Mouse (Mus musculus) E14TG2a.4 (cell line): ENCODE results near the gene Ankrd61.

Experiments
- H3K27me3 ChIP-seq: 2 replicates; pipeline ENCODE4 v1.6.1; 2014; ENCODE audit warnings: low read length, control low read depth; ENCODE audit not compliant: insufficient read depth
- H3K36me3 ChIP-seq: 2 replicates; pipeline ENCODE4 v1.6.1; 2014; ENCODE audit warnings: low read length, control low read depth; ENCODE audit not compliant: insufficient read depth
- H3K4me1 ChIP-seq: replicated peaks from 2 replicates; pipeline ENCODE4 v1.6.1; 2014; ENCODE audit warnings: low read depth, low read length, control low read depth
- H3K4me3 ChIP-seq: replicated peaks from 2 replicates; pipeline ENCODE4 v1.5.1; 2014; ENCODE audit warnings: mild to moderate bottlenecking, low read length
- H3K9me3 ChIP-seq: 2 replicates; pipeline ENCODE4 v1.6.1; 2014; ENCODE audit warnings: low read length, control low read depth
- CTCF ChIP-seq: conservative IDR thresholded peaks from 2 replicates; pipeline ENCODE4 v1.5.1; 2014; ENCODE audit warnings: low read length
- NANOG ChIP-seq: IDR thresholded peaks from 2 replicates; pipeline ENCODE4 v1.6.1; 2014; ENCODE audit warnings: borderline replicate concordance, low read length, mixed read lengths
- POU5F1 ChIP-seq: IDR thresholded peaks from 2 replicates; pipeline ENCODE4 v1.6.1; 2014; ENCODE audit warnings: low read length, borderline replicate concordance

Gene Ankrd61

DNA sequence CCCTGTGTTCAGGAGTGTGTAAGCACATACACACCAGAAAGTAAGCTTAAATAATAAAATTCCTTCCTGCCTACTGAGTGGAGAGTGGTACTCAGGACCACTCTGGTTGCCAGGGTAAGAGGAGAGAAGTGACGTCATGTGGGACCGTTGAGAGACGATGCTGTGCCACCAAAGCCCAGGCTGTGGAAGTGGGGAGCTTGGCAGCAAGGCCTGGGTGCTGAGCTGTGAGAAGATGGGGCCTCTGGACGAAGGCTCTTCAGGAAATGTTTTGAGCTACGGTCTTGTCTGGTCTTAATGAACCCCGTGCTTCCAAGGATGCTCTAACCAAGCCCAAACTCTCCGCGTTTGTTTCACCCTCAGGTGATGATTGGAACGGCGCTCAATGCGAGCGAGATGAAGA is 33.2 kb upstream of the Ankrd61 start:
- peaks cover 66% of the 10 kb centered on the region for H3K36me3 ChIP-seq
- H3K4me3 ChIP-seq, result no peak overlapping the region
- TF ChIP-seq CTCF (no peak), POU5F1 (no peak), NANOG (no peak)
- no peaks in the 10 kb centered on the region for H3K27me3 ChIP-seq
- H3K4me1 ChIP-seq, result peaks cover 21% of the 10 kb centered on the region
- no peaks in the 10 kb centered on the region for H3K9me3 ChIP-seq

DNA sequence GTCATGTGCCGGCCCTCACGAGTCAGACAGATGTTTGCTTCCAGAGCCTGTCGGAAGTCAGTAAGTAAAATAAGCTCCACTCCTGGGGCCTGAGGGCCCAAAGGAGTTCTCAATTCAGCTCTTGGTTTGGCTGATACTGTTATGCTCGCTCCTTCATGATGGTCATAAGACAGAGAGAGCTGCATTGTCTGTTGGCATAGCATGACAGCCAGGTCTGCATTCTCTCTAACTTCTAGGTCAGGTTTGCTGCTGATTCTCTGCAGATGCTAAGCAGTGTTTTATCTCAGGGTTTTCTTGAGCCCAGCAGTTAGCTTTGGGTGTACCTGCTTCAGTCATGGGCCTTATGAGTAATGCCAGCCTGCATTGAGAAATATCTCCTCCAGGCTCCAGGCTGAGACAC is 31.8 kb upstream of the Ankrd61 start:
- Histone ChIP-seq H3K4me1 (peaks cover 21% of the 10 kb centered on the region), H3K36me3 (peaks cover 80% of the 10 kb centered on the region), H3K4me3 (no peak overlapping the region), H3K27me3 (no peaks in the 10 kb centered on the region), H3K9me3 (no peaks in the 10 kb centered on the region)
- no peak for TF ChIP-seq POU5F1
- TF ChIP-seq NANOG, result no peak
- no peak for TF ChIP-seq CTCF

DNA sequence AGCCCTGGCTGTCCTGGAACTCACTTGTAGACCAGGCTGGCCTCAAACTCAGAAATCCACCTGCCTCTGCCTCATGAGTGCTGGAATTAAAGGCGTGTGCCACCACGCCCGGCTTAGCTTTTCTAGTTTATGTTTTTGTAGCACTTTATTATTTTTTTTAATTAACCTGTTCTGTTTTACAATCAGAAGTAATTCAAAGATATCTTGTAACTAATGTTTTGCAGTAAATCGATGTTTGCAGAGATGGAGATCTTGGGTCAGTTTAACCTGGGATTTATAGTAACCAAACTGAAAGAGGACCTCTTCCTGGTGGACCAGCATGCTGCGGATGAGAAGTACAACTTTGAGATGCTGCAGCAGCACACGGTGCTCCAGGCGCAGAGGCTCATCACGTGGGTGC is 30.4 kb upstream of the Ankrd61 start, which contains the start of gene Gm42421:
Gene Gm42421 (plus strand): TSS at position 301 of the 400 bp plus-strand sequence.
- Histone ChIP-seq H3K36me3 (peaks cover 94% of the 10 kb centered on the region), H3K27me3 (no peaks in the 10 kb centered on the region), H3K9me3 (no peaks in the 10 kb centered on the region), H3K4me1 (peaks cover 13% of the 10 kb centered on the region), H3K4me3 (no peak within 1 kb of the TSS)
- TF ChIP-seq POU5F1 (no peak), NANOG (no peak), CTCF (no peak)

DNA sequence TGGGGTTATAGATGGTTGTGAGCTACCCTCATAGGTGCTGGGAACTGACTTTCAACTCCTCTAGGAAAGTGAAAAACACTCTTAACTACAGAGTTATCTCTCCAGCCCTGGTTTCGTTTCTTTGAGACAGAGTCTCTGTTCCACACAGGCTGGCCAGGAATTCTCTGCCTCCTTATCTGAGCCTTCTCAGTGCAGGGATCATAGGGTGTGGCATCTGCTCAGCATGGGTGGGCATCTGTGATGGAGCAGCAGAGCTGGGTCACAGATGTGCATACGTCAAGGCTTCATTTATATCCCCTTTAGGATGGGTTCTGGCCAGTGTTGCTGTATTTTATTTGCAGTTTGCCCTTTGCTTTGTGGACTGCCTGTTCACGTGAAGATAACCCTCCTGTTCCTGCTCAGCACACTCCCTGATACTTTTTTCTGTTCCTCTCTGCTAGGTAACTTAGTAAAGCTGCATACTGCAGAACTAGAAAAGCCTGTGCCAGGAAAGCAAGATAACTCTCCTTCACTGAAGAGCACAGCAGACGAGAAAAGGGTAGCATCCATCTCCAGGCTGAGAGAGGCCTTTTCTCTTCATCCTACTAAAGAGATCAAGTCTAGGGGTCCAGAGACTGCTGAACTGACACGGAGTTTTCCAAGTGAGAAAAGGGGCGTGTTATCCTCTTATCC is 27.4 kb upstream of the Ankrd61 start:
- TF ChIP-seq CTCF (no peak), POU5F1 (no peak), NANOG (no peak)
- Histone ChIP-seq H3K9me3 (no peaks in the 10 kb centered on the region), H3K4me3 (no peak overlapping the region), H3K36me3 (peaks cover 96% of the 10 kb centered on the region), H3K27me3 (no peaks in the 10 kb centered on the region), H3K4me1 (no peaks in the 10 kb centered on the region)

DNA sequence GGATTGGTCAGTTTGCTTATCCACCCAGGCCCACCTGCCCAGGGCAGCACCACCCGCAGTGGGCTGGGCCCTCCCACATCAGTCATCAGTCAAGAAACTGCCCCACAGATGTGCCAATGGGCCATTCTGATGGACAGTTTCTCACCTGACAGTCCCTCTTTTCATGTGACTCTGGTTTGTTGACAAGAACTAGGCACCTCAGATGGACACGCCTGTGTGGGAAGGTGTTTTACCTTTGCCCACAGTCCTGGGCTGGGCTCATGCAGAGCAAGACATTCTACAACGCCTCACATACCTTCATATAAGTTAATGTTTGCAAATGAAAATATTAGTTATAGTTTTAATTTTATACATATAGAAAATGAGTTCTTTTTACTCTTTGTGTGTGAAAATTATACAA is 20.6 kb upstream of the Ankrd61 start:
- no peaks in the 10 kb centered on the region for H3K9me3 ChIP-seq
- H3K4me3 ChIP-seq, result no peak overlapping the region
- H3K27me3 ChIP-seq, result no peaks in the 10 kb centered on the region
- H3K4me1 ChIP-seq, result no peaks in the 10 kb centered on the region
- TF ChIP-seq POU5F1 (no peak), CTCF (no peak), NANOG (no peak)
- H3K36me3 ChIP-seq, result peaks cover 89% of the 10 kb centered on the region

DNA sequence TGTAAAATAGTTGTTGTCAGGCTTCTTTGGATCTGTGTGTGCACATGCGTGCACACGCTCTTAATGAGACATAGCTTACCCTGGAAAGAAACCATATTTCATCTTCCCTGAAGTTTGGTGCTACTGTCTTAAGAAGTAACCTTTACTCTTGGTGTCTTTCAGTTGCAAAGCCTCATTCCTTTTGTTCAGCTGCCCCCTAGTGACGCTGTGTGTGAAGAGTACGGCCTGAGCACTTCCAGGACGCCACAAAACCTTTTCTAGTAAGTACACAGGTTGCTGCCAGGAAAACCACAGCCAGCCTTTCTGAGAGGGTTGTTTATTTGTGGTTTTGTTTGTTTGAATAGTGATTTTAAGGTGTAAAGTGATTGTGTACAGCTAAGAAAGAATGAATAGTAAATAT is 19.9 kb upstream of the Ankrd61 start:
- H3K27me3 ChIP-seq, result no peaks in the 10 kb centered on the region
- peaks cover 89% of the 10 kb centered on the region for H3K36me3 ChIP-seq
- TF ChIP-seq NANOG (no peak), POU5F1 (no peak), CTCF (peak; percentile 35)
- H3K9me3 ChIP-seq, result no peaks in the 10 kb centered on the region
- no peaks in the 10 kb centered on the region for H3K4me1 ChIP-seq
- H3K4me3 ChIP-seq, result no peak overlapping the region

DNA sequence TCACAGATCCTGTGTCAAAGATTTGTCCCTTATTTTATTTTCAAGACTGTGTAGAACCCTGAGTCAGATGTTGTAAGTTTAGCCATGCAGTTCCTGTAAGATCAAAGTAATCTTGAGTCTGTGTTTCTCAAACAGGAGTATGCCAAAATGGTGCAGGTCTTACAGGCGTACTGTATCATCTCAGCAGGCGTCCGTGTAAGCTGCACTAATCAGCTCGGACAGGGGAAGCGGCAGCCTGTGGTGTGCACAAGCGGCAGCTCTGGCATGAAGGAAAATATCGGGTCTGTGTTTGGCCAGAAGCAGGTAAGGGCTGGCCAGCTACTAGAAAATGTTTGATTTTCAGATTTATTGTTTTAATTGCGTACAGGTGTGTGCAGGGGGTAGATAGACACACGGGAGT is 18.7 kb upstream of the Ankrd61 start:
- no peaks in the 10 kb centered on the region for H3K27me3 ChIP-seq
- H3K4me1 ChIP-seq, result peaks cover under 1% of the 10 kb centered on the region
- peaks cover 86% of the 10 kb centered on the region for H3K36me3 ChIP-seq
- no peak overlapping the region for H3K4me3 ChIP-seq
- H3K9me3 ChIP-seq, result no peaks in the 10 kb centered on the region
- TF ChIP-seq POU5F1 (no peak), CTCF (no peak), NANOG (no peak)

DNA sequence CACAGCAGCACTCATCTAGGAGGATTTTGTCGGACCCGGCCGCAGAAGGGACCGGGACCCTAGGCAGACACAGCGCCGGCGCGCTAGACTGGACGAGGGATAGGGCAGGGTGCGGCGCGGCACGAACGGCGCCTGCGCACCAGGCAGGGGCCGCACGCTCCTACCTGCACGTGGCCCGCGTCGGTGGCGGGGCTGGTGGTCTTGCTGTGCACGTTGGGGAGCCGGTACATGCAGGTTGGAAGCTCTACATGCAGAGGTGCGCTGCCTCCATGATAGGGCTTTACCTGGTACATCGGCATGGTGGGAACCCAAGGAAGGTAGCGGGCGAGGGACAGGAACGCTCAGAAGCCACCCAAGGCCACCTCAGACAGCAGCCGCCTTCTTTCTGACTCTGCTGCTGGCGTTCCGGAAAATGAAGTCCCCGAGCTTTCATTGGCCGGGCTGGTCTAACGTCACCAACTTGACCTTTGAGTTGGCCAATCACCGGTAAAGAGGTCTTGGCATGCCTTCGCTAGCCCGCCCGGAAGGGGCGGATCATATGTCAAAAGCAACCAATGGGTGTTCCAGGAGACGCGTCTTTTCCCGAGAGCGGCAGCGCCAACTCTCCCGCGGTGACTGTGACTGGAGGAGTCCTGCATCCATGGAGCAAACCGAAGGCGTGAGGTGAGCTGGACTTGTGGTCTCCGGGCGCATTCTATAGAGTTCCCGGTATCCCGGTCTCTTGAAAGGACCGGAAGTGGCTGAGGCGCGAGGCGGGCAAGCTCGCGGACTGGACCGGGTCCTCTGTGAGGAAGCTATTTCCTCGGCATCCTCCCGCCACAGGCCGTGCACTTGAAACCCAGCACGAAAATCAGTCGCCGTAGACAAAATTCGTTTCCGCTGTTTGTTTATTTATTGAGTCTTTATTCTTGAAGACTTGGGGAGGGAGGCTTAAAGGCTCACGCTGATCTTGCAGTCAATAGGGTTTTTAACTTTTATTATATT is 12.2 kb upstream of the Ankrd61 start, which contains the start of the genes Aimp2 and Pms2:
Gene Aimp2 (minus strand): TSS at position 431 of the 984 bp plus-strand sequence.
Gene Pms2 (plus strand): TSS at position 548 of the 984 bp plus-strand sequence.
- no peaks in the 10 kb centered on the region for H3K27me3 ChIP-seq
- H3K36me3 ChIP-seq, result peaks cover 64% of the 10 kb centered on the region
- H3K4me3 ChIP-seq, result peak within 1 kb of the TSS; percentile 91
- H3K9me3 ChIP-seq, result no peaks in the 10 kb centered on the region
- peaks cover 46% of the 10 kb centered on the region for H3K4me1 ChIP-seq
- TF ChIP-seq CTCF (no peak), NANOG (no peak), POU5F1 (no peak)
